Mouse (Mus musculus): ENCODE measurements around the gene Gm20388. TPM values are rescaled to one million over a fixed set of nuclear protein-coding genes. Genes with fewer than 3 reads are reported as not detected.

The Gm20388 gene
- total RNA-seq, 1 experiment: 27.0 TPM

DNA sequence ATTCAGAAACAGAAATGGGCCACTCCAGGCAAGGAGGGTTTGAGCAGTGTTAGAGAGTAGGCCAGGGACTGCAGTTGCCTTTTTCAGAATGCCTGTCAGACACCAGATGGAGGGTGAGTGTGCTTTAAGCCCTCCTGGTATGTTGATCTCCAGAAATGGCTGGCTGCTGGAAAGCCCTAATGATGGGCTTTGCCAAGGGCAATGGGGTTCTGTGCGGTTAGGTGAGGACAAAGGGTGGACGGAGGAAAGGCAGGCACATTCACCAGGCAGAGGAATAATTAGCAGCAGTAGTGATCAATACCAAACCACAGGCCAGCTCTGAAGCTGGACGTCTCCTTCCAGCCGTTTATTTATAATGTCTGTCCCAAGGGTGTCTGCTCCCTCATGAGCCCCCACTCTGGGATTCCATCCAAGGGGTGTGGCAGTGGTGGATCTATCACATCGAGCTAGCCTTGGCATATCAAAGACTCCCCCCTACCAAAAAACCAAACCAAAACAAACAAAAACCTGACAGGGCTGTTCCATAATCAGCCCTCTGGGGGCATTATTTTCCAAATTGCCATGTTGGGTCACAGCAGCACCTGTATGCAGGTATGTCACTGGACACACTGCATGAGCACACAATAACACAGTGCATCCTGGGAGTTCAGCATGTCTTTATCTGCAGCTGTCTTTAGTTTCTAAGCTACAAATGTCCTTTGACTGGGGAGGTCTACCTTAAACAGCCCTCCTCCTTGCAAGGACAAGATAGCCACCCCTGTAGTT is 4270.2 kb downstream of the Gm20388 start:
- DNase-seq (ENCODE audit: low read depth, low spot score): no peak
- in situ Hi-C loops (cut with MboI; ENCODE audit: low sequenced_read_pairs in 2 of 2, unreplicated experiment in 2 of 2): no loop called here
- no peaks in the 10 kb centered on the region for H3K36me3 ChIP-seq (ENCODE audit: control insufficient read depth, insufficient read depth, low read length, poor library complexity, severe bottlenecking)

GRCm38 (mm10) chr8:124181751-124182150 is 4271.1 kb downstream of the Gm20388 start:
- no peak overlapping the region for H3K4me3 ChIP-seq (ENCODE audit: insufficient read depth in 1 of 2, low read depth in 1 of 2, low read length in 2 of 2, poor library complexity in 1 of 2, severe bottlenecking in 1 of 2)
- no peaks in the 10 kb centered on the region for H3K9me3 ChIP-seq (ENCODE audit: control insufficient read depth, insufficient read depth, low read depth, low read length)
- no peaks in the 10 kb centered on the region for H3K36me3 ChIP-seq (ENCODE audit: control insufficient read depth, insufficient read depth, low read length, poor library complexity, severe bottlenecking)
- in situ Hi-C loops (cut with MboI; ENCODE audit: low sequenced_read_pairs in 2 of 2, unreplicated experiment in 2 of 2): no loop called here
- H3K27ac ChIP-seq (ENCODE audit: insufficient read depth, low read depth, low read length, poor library complexity, severe bottlenecking): no peak overlapping the region
- no peak for DNase-seq (ENCODE audit: low read depth, low spot score)
- H3K4me1 ChIP-seq (ENCODE audit: control insufficient read depth in 2 of 2, insufficient read depth in 2 of 2, low read length in 2 of 2, poor library complexity in 1 of 2): no peaks in the 10 kb centered on the region
- H3K9ac ChIP-seq (ENCODE audit: insufficient read depth, low read depth, low read length, poor library complexity, severe bottlenecking): no peak overlapping the region
- no peak for TF ChIP-seq CHD2 (IDR thresholded peaks at IDR 0.05; ENCODE audit: low read depth, low read length)
- no peak for TF ChIP-seq HCFC1 (IDR thresholded peaks at IDR 0.05; ENCODE audit: borderline replicate concordance, insufficient read depth, low read length)
- no peak for TF ChIP-seq MAFK (IDR thresholded peaks at IDR 0.05; ENCODE audit: insufficient read depth, low read depth, low read length)
- no peak for TF ChIP-seq ZC3H11A (IDR thresholded peaks at IDR 0.05; ENCODE audit: borderline replicate concordance, low read depth, low read length)

More for the DNA sequence above, 4270.2 kb downstream of the Gm20388 start:
- Histone ChIP-seq H3K9me3 (ENCODE audit: control insufficient read depth, insufficient read depth, low read depth, low read length) (no peaks in the 10 kb centered on the region), H3K4me3 (ENCODE audit: insufficient read depth in 1 of 2, low read depth in 1 of 2, low read length in 2 of 2, poor library complexity in 1 of 2, severe bottlenecking in 1 of 2) (no peak overlapping the region), H3K4me1 (ENCODE audit: control insufficient read depth in 2 of 2, insufficient read depth in 2 of 2, low read length in 2 of 2, poor library complexity in 1 of 2) (no peaks in the 10 kb centered on the region), H3K27ac (ENCODE audit: insufficient read depth, low read depth, low read length, poor library complexity, severe bottlenecking) (no peak overlapping the region), H3K9ac (ENCODE audit: insufficient read depth, low read depth, low read length, poor library complexity, severe bottlenecking) (no peak overlapping the region)
- TF ChIP-seq ZC3H11A (IDR thresholded peaks at IDR 0.05; ENCODE audit: borderline replicate concordance, low read depth, low read length) (no peak), MAFK (IDR thresholded peaks at IDR 0.05; ENCODE audit: insufficient read depth, low read depth, low read length) (no peak), CHD2 (IDR thresholded peaks at IDR 0.05; ENCODE audit: low read depth, low read length) (no peak), HCFC1 (IDR thresholded peaks at IDR 0.05; ENCODE audit: borderline replicate concordance, insufficient read depth, low read length) (no peak), ZNF384 (IDR thresholded peaks at IDR 0.05; ENCODE audit: low read depth, low read length) (no peak)

DNA sequence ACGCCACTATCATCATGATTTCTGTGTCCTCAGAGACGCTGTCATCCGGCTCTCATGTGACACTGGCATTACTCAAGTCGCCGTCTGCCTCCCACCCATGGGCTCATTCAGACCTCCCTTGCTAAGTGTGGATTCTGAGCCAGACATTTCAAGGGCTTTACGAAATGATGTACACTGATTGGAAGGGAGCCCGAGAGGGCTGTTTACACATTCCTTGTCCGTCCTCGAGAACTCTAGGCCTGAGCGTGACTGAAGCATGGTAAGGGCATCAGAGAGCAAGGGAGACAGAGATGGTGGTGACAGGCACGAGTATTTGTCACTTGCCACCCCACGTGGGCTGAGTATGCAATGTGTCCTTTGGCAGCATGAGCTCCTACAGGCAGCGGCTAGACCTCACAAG is 4271.6 kb downstream of the Gm20388 start:
- Histone ChIP-seq H3K9me3 (ENCODE audit: control insufficient read depth, insufficient read depth, low read depth, low read length) (no peaks in the 10 kb centered on the region), H3K4me3 (ENCODE audit: insufficient read depth in 1 of 2, low read depth in 1 of 2, low read length in 2 of 2, poor library complexity in 1 of 2, severe bottlenecking in 1 of 2) (no peak overlapping the region), H3K4me1 (ENCODE audit: control insufficient read depth in 2 of 2, insufficient read depth in 2 of 2, low read length in 2 of 2, poor library complexity in 1 of 2) (no peaks in the 10 kb centered on the region), H3K9ac (ENCODE audit: insufficient read depth, low read depth, low read length, poor library complexity, severe bottlenecking) (no peak overlapping the region), H3K36me3 (ENCODE audit: control insufficient read depth, insufficient read depth, low read length, poor library complexity, severe bottlenecking) (no peaks in the 10 kb centered on the region), H3K27ac (ENCODE audit: insufficient read depth, low read depth, low read length, poor library complexity, severe bottlenecking) (no peak overlapping the region)
- in situ Hi-C loops (cut with MboI; ENCODE audit: low sequenced_read_pairs in 2 of 2, unreplicated experiment in 2 of 2): no loop called here
- TF ChIP-seq HCFC1 (IDR thresholded peaks at IDR 0.05; ENCODE audit: borderline replicate concordance, insufficient read depth, low read length): no peak
- TF ChIP-seq MAFK (IDR thresholded peaks at IDR 0.05; ENCODE audit: insufficient read depth, low read depth, low read length): no peak
- TF ChIP-seq ZC3H11A (IDR thresholded peaks at IDR 0.05; ENCODE audit: borderline replicate concordance, low read depth, low read length): no peak
- TF ChIP-seq ZNF384 (IDR thresholded peaks at IDR 0.05; ENCODE audit: low read depth, low read length): no peak
- TF ChIP-seq CHD2 (IDR thresholded peaks at IDR 0.05; ENCODE audit: low read depth, low read length): no peak
- DNase-seq (ENCODE audit: low read depth, low spot score): no peak

GRCm38 (mm10) chr8:124184078-124184477 is 4273.4 kb downstream of the Gm20388 start:
- no peak for DNase-seq (ENCODE audit: low read depth, low spot score)
- in situ Hi-C loops (cut with MboI; ENCODE audit: low sequenced_read_pairs in 2 of 2, unreplicated experiment in 2 of 2): no loop called here
- no peaks in the 10 kb centered on the region for H3K36me3 ChIP-seq (ENCODE audit: control insufficient read depth, insufficient read depth, low read length, poor library complexity, severe bottlenecking)
- TF ChIP-seq ZNF384 (IDR thresholded peaks at IDR 0.05; ENCODE audit: low read depth, low read length) (no peak), MAFK (IDR thresholded peaks at IDR 0.05; ENCODE audit: insufficient read depth, low read depth, low read length) (no peak), CHD2 (IDR thresholded peaks at IDR 0.05; ENCODE audit: low read depth, low read length) (no peak), ZC3H11A (IDR thresholded peaks at IDR 0.05; ENCODE audit: borderline replicate concordance, low read depth, low read length) (no peak), HCFC1 (IDR thresholded peaks at IDR 0.05; ENCODE audit: borderline replicate concordance, insufficient read depth, low read length) (no peak)
- no peak overlapping the region for H3K9ac ChIP-seq (ENCODE audit: insufficient read depth, low read depth, low read length, poor library complexity, severe bottlenecking)
- no peaks in the 10 kb centered on the region for H3K9me3 ChIP-seq (ENCODE audit: control insufficient read depth, insufficient read depth, low read depth, low read length)
- no peaks in the 10 kb centered on the region for H3K4me1 ChIP-seq (ENCODE audit: control insufficient read depth in 2 of 2, insufficient read depth in 2 of 2, low read length in 2 of 2, poor library complexity in 1 of 2)
- no peak overlapping the region for H3K27ac ChIP-seq (ENCODE audit: insufficient read depth, low read depth, low read length, poor library complexity, severe bottlenecking)
- H3K4me3 ChIP-seq (ENCODE audit: insufficient read depth in 1 of 2, low read depth in 1 of 2, low read length in 2 of 2, poor library complexity in 1 of 2, severe bottlenecking in 1 of 2): no peak overlapping the region
